Mouse (Mus musculus) layer of hippocampus, adult 11-12 months (tissue): ENCODE measurements around the gene Fam173a.
A peak's percentile ranks its signal among the peaks of the same experiment; 100 is the strongest.
"Not testable (repeated sequence)": the region's sequence is repeated elsewhere in the genome, so short reads cannot be mapped to it uniquely, and the experiment has no call there.

Source experiments
- DNase-seq: peaks from one replicate; pipeline ENCODE4 v3.0.0; 2022; ENCODE audit warnings: low spot score

The Fam173a gene

DNA sequence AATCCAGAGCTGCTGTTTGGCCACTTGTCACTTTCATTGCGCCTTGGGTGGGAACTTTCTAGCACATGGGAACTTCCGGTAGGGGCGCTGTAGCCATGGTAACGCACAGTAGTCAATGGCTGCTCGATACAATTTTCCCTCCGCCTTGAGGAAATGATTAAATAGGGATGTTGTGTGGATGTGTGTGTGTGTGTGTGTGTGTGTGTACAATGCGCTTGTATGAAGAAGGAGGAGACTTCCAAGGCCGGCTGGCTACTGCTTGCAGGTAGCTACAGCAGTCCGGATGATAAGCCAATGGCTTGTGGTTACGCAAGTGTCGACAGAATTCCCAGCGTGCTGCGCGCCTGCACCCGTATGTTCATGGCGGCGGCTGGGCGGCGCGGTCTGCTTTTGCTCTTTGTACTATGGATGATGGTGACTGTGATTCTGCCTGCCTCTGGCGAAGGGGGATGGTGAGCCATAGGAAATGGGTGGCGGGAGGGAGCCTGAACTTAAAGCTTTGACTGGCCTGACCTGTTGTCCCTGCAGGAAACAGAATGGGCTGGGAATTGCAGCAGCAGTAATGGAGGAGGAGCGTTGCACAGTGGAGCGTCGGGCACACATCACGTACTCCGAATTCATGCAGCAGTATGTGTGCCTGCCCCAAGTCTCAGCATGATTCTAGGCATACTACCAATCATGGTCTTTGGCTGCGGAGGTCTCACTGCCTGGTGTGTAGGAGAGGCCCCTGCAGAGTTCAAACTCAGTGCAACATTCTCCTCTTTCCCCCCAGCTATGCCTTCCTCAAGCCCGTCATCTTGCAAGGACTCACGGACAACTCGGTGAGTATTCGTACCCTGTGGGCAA lies 36.2 kb upstream of the Fam173a start, which contains the start of gene Jmjd8:
Gene Jmjd8 (plus strand): TSS at position 156 of the 846 bp plus-strand sequence.
- peak; percentile 84 for DNase-seq

DNA sequence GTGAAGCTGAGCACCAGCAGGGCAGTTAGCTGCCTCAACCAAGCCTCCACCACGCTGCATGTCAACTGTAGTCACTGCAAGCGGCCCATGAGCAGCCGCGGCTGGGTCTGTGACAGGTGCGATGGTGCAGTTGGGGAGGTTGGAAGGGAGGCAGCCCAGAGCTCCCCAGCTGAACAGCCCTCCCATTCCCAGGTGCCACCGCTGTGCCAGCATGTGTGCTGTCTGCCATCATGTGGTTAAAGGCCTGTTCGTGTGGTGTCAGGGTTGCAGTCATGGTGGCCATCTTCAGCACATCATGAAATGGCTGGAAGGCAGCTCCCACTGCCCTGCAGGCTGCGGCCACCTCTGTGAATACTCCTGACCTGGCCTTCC lies 35.5 kb upstream of the Fam173a start:
- no peak for DNase-seq

DNA sequence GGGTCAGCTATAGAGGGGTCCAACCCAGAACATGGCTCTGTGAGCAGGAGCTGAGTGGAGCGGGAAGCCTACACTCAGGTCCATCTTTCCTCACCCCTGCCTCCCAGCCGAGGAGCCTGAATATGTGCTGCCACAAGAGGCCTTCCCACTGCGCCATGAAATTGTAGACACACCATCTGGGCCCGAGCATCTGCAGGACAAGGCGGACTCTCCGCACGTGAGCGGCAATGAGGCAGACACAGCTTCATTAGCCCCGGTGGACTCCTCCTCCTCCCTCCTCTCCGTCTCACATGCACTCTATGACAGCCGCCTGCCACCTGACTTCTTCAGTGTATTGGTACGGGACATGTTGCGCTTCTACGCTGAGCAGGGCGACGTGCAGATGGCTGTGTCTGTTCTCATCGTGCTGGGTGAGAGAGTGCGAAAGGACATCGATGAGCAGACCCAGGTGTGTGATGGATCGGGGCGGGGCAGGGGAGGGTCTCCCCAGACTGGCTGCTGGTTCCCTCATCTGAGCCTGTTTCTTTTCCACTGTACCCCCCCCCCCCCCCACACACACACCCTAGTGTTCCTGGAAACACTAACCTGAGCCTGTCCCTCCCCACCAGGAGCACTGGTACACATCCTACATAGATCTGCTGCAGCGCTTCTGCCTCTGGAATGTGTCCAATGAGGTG lies 35.0 kb upstream of the Fam173a start:
- DNase-seq = no peak

DNA sequence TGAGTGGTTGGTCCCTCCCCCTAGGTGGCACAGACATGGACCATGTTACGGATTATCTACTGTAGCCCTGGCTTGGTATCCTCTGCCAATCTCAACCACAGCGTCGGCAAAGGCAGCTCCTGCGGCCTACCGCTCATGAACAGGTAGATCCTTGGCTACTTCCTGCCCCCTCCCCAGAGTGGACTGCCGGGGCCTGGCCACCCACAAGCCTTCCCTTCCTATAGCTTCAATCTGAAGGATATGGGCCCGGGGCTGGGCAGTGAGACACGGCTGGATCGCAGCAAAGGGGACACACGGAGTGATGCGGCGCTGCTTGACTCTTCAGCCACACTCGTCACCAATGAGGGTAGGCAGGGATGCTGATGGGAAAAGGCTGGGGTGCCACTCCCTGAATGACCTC lies 34.3 kb upstream of the Fam173a start:
- no peak for DNase-seq

DNA sequence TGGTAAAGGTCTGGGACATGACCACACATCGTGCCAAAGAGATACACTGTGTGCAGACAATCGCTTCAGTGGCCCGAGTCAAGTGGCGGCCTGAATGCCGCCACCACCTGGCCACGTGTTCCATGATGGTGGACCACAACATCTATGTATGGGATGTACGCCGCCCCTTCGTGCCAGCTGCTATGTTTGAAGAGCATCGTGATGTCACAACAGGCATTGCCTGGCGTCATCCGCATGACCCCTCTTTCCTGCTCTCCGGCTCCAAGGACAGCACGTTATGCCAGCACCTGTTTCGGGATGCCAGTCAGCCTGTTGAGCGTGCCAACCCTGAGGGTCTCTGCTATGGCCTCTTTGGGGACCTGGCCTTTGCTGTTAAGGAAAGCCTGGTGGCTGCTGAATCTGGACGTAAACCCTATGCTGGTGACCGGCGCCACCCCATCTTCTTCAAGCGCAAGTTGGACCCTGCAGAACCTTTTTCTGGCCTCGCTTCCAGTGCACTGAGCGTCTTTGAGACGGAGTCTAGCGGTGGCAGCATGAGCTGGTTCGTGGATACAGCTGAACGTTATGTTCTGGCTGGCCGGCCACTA lies 33.4 kb upstream of the Fam173a start:
- no peak for DNase-seq

DNA sequence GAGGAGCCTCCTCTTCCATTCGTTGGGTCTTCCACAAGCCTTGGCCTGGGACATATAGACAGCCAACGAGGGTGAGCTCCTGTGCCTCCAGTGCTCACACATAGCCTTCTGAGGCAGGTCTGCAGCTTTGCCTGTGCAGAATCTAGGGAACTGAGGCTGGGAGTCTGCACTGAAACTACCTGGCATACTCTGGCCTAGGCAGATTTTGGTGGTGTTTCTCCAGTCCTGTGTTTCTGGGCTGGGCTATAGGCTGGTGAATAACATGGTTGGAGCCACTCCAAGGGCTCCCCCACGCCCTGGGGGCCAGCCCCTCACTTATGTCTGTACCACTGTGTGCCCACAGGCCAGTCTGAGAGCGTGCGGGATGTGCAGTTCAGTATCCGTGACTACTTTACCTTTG lies 32.6 kb upstream of the Fam173a start:
- no peak for DNase-seq

DNA sequence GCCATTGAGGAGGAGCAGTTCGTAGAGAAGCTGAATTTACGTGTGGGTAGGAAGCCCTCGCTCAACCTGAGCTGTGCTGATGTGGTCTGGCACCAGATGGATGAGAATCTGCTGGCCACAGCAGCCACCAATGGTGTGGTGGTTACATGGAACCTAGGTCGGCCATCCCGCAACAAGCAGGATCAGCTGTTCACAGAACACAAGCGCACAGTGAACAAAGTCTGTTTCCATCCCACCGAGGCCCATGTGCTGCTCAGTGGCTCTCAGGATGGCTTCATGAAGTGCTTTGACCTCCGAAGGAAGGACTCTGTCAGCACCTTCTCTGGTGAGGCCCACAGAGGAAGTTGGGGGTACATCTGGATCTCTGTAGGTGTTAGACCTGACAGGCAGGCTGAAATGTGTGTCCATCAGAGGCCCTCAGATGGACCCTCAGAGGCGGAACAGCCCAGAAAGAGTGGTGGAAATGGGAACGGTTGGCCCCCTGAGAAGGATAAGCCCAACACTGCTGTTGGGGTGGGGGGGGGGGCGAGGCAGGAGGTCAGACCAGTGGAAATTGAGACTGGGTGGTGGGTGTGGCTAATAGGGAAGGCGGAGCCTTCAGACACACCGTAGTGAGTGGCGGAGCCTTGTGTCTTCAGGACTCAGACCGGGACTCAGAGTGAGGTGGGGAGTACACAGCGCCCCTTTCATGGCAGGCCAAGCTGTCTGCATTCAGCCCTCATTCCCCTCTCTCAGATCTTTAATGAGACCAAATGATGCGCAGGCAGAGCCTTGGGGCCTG lies 31.9 kb upstream of the Fam173a start:
- DNase-seq = no peak

DNA sequence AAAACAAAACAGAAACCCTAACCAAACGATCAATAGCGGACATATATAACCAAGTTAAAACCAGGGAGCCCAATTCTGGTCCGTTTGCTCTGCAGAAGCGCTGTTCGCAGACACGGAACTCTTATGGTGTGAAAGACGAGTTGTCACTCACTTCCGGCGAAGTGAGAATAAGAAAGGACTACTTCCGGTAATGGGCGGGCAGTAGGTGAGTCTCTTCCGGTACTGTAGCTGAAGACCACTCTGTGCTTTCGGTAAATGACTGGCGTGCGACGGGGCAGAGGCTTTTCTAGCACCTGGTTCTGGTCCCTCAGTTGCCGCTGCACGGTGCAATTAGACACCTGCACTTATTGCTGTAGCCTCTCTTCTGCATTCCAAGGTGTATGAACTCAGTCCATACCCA lies 30.8 kb upstream of the Fam173a start, which contains the start of gene Wdr24:
Gene Wdr24 (plus strand): TSS at position 176 of the 400 bp plus-strand sequence.
- peak; percentile 86 for DNase-seq

DNA sequence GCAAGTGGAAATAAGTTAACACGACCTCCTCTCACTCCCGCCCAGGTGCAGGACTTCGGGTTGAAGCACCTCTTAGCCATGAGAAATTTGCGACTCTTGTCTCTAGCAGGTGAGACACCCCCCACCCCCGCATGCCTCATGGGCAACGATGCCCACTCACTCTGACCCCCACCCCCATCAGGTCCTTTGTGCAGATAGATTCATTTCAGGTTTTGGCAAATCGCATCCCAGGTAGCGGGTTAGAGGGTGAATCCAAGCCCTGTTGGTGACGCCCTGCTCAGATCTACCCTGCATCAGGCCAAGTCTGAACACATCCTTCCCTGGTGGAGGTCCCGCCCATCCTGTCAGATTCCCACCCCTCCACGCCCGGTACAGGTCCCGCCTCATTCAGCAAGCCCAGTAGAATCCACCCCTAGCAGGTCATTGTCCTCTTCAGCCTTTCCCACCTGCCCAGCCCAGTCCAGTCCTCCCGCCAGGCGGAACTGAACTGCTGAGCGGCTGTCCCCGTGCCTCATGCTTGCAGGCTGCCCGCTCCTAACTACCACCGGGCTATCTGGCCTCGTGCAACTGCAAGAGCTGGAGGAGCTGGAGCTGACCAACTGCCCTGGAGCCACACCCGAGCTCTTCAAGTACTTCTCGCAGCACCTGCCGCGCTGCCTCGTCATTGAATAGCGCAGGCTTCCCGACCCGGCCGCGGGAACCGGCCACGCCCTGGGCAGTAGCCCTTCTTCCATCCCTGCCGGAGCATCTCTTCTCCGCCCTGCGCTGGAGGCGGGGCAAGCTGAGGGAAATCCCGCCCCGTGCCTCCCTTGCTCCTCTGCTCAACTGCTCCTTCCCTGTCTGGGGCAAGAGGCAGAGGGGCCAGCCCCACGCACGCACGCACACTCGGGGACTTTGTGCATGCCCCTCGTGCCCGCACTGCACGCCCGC lies 26.4 kb upstream of the Fam173a start:
- DNase-seq = no peak

DNA sequence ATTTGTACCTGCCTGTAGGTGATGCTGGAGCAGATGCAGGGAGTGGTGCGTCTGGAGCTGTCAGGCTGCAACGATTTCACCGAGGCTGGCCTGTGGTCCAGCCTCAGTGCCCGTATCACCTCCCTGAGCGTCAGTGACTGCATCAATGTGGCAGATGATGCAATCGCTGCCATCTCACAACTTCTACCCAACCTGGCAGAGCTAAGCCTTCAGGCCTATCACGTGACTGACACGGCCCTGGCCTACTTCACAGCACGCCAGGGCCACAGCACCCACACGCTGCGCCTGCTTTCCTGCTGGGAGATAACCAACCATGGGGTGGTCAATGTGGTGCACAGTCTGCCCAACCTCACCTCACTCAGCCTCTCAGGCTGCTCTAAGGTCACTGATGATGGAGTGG lies 25.0 kb upstream of the Fam173a start:
- no peak for DNase-seq

DNA sequence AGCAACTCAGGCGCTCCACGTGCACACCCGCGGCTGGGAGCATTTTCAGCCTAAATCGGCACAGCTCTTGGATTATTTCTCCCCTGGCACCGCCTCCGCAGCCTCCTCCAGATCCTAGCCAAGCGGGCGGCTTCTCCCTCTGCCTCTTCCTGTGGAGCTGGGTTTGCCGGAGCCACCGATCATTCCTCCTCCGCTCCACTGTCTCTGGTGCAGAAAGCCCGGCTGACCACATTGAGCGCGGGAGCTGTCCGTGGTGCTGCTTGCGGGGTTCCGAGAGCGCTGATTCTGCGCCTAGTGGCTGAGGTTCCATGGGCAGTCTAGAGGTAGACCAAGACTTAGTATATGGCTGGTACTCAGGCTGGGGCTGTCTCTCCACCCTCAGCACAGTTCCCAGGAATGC lies 20.8 kb upstream of the Fam173a start:
- DNase-seq = peak; percentile 81

DNA sequence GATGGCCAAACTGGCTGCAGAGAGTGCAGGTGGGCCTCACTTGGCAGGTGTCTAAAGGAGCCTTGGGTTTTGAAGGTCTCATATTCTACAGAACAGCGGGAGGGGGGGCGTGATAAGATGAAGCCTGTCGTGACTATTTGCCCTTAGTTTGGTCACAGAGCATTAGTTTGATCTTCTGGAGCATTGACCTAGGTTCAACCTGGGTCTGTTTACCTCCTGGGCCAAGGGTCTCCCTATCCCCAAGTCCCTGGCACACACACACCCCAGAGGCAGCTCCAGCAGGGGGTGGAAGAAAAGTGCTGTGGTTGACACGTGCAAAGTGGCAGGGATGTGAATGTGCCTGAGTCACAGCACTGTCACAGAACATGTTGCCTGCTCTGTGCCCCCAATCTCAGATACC lies 18.2 kb upstream of the Fam173a start:
- DNase-seq = no peak

DNA sequence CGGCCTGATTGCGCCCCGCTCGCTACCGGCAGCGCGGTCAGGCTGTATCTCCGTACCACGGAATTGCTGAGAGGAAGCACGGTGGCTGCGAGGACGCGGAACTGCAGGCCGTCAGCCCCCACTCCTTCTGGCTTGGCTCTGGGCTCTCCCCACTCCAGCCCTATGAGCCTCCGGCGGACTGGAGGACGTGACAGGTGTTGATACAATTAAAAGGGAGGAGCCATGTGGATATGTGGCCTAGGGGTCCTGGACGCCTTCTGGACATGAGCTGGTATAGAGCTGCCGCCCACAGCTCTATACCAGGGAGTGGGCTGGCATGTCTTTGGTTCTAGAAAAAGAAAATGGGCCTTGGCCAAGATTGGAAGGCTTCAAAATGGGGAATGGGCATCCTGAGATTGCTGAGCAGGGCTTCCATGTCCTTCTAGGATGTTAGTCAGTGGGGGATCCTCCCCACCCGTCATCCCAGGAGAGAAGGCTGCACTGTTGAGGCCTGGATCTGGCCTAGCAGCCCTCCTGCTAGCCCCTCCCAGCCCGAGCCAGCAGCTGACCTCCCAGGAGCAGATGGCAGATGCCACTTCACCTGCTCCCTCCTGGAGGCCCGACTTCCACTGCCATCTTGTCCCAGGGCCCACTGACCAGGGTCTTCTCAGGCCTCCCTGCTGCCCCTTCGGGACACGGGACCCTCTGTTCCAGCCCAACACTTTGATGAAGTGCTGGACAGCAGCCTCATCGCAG lies 17.1 kb upstream of the Fam173a start:
- no peak for DNase-seq

DNA sequence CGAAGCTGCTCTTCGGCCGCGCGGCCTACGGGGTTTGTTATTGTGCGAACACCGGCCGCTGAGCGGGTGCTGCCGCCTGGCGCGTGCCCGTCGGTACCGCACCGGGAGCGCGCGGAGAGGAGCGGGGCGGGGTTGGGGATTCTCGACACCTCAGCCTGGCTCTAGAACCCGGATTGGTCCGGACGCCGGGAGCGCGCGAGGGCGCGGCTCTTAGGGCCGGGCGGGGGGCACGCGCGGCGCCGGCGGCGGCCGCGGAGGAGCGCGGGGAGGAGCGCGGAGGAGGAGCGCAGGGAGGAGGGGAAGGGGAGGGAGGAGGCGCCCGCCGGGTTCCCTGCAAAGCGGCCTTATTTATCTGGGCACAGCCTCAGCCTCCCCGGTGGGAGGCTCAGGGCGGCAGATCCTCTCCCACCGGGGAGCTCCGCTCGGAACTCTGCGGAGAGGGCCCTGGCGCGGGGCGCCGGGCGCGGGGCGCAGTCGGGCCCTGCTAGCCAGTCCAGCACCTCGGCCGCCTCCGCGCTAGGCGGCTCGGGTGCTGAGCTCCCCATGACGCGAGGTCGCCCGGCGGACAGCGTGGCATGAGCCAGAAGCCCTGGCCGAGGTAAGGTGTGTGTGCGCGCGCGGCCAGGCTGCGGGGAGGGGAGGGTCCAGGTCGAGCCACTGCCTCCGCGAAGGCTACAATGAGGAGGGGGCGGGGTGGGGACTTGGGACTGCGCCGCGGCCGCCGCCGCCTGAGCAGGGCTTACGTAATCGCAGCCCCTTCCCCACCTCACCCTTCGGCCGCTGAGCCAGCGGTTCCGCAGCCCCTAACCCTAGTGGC lies 16.3 kb upstream of the Fam173a start, which contains the start of gene Fbxl16:
Gene Fbxl16 (plus strand): TSS at position 297 of the 817 bp plus-strand sequence.
- DNase-seq = peak; percentile 88

DNA sequence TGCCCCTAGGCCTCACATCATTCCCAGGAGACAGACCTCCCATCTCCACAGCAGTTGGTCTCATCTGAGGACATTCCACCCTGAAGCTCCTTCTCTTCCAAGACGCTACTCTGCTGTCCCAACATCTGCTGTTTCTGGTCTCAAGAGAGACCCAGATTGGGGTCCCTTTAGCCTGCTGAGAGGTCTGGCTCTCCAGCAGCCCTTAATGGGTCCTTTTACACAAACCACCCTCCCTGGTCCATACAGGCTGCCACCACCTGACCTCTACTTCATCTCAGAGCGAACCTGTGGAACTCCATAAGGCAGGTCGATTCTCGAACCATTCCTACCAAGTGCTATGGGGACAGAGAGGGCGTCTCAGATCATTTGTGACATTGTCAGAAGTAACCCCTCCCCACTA lies 15.3 kb upstream of the Fam173a start:
- no peak for DNase-seq

DNA sequence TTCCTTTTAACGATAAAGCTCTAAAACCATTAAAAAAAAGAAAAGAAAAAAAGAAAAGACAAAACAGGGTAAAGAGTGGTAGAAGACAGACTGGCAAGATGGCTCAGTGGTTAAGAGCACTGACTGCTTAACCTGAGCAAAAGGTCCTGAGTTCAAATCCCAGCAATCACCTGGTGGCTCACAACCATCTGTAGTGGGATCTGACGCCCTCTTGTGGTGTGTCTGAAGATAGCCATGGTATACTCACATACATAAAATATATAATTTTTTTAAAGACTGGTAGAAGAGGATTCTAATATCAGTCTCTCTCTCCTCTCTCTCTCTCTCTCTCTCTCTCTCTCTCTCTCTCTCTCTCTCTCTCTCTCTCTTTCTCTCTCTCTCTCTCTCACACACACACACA lies 14.8 kb upstream of the Fam173a start:
- DNase-seq = not testable (repeated sequence)

DNA sequence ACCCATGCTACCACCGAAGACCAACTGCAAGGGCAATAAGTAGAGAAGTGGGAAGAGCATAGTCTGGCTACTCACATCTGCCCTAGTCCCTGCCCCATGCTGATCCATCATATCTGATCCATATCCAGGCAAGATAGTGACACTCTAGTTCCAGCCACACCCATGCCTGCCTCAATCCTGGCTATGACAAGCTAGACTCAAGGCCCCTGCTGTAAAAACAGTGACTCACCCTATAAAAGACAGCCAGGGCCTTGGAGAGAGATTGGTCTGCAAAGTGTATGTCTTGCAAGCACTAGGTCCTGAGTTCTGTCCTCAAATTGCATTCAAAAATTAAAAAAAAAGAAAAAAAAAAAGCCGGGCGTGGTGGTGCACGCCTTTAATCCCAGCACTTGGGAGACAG lies 13.8 kb upstream of the Fam173a start:
- no peak for DNase-seq

DNA sequence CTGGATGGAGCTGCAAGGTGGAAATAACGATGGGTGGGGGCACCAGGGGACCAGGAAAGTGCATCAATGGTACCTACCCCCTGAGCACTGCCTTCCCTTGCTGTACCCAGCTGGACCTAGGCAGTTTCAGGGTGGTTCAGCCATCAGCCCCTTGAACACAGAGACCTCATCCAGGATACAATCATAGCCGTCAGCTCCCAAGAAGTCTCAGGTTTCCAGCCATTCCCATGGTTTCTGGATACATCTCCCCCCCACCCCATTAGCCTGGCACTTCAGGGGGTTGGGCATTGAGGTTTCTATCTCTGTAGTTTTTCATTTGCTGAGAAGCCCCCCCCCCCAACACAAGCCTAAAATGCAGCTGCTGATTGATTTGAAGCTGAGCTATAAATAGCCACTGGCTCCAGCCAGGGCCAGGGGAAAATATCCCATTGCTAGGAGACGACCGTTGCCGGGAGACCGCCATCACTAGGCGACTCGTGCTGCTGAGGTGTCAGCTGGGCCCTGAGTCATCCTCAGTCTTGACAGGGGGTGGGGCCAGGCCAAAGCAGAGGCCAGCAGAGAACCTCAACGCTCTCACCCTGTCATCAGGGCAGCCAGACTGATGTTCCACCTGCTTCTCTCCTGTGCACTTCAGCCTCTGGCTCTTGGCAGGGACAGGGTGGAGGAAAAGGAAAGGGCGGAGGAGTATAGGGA lies 10.3 kb upstream of the Fam173a start:
- peak; percentile 89 for DNase-seq

DNA sequence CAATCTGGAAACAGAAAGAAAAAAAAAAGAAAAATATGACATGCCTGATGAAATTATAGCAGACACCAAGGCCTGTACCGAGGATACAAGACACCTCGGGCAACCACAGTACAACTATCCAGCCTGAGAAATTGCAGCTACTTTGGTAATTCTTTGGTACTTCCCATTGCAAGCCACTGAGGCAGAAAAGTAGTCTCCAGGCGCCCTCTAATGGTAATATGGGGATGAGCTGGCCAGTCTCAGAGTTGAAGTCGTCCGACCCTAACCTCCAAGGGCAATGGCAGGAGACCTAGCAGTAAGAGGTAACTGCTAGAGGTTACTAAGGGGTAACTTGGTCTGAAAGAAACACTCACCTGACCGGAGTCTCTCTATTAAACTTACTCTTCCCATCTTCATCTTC lies 8.3 kb upstream of the Fam173a start:
- peak; percentile 83 for DNase-seq
